Mouse (Mus musculus) c-Kit-positive CD71-positive TER-119-negative erythroid progenitor cells, embryonic 14.5 days (primary cell): ENCODE results near the gene Dcaf8.
"Not testable (repeated sequence)": the region's sequence is repeated elsewhere in the genome, so short reads cannot be mapped to it uniquely, and the experiment has no call there.

Experiments
- DNase-seq: peaks from one replicate; pipeline ENCODE4 v3.0.0-alpha.2; 2013; ENCODE audit warnings: low read depth

The Dcaf8 gene

DNA sequence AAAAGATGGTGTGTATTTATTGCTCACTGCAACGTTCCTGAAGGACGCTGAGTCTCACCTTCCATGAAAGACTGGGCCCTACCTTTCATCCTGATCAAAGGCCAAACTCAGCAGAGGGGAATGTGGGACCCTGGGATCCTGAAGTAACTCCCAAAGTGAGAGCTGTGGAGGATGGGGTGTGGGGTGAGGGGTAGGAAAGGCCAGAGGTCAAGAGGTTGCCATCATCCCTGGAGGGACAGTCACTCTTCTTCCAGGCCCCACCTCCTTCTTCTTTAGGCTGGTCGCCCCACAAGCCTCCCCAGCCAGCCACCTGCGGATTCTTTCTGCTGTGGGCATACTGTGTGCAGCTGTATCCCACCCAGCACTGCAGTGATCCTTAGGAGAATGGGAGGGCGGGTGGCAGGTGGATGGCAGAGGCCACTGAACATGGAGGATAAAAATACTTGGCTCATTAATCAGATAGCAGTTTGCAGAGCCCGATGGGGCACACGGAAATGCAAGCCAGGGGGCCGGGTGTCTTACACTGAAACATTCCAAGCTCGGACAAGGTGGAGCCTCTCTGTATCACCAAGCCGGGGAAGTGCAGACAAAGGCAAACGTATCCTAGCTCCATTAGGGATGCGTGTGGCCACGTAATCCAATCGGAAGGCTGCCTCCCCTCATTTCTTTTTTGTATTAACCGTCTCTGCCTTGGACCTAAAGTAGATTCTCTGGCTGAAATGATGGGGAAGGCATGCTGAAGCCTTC, 70.5 kb downstream of the Dcaf8 start:
- DNase-seq = no peak

DNA sequence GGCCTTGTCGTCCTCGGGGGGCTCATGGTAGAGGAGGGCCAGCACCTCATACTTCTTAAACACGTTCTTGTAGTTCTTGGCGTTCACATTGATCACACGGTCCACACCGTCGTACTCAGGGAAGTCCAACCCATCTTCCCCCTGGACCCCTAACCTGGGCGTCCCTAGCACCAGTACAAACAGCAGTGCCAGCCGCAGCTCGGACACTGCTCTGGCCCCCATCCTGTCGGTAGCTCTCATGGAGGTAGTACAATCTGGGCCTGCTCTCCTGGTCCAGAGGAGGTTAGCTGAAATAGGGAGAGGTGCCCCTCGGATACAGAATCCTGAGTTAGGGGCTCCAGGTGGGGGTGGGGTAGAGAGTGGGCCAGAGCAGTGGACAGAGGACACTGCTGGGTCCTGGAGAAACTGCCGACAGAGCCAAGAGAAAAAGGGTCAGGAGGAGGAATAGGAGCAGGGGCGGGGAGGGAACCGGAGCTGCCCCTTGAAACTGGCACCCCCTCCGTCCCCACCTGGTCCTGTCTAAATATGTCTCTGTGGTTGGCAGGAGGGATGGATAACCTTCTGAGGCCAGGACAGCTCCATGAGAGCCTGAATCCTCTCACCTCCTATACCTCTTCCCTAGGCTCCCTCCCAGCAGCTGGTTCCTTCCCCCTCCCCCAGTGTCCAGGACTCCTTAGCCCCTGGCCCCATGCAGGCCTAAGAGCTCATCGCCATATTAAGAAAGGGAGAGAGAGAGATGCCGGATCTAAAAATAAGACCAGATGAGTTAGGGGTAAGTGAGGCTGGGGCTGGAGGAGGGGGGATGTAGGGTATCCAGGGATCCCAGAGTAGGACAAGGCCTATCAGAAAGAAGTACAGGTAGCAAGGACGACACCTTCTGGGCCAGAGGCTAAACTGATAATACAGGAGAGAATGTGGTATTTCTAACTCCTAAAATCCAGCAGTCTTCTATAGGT, 71.8 kb downstream of the Dcaf8 start, which contains the start of gene Casq1:
Gene Casq1, minus strand, starts transcription at position 418 of the 956 bp plus-strand sequence.
- DNase-seq = no peak

- no peak for DNase-seq
These were observed 72.5 kb downstream of the Dcaf8 start for GRCm38 (mm10) chr1:172220414-172220813.

DNA sequence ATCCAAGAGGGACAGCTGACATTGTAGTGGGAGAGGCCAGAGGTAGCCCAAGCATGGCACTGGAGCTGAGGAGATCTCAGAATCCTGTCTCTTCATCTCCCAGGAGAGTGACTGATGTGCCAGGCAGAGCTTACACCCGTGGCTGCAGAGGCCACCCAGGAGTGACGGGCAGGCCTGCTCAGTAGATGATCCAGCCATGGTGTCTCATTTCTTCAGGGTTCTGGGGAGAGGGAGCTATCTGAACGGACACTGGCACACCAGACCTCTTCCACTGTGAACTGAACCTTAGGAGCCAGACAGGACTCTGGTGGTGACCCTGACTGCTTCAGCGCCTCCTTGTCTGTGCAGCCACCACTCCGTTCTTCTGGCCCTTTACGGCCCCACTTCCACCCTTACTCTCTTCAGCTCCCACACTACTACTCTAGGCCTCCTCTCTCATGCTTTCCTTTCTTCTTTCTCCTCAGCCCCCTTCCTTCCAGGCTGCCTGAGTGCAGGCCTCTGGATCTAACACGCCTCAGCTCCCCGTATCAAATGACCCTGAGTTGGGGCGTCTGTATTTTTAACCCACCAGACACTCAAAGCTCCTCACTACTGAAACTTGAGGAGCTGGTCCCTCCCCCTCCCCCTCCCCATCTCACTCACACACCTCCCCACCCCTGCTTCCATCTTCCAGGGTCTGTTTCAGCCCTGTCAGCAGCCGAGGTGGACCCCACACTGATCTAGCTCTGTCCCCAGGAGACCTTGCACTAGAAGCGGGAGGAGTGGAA, 73.6 kb downstream of the Dcaf8 start:
- DNase-seq = no peak

DNA sequence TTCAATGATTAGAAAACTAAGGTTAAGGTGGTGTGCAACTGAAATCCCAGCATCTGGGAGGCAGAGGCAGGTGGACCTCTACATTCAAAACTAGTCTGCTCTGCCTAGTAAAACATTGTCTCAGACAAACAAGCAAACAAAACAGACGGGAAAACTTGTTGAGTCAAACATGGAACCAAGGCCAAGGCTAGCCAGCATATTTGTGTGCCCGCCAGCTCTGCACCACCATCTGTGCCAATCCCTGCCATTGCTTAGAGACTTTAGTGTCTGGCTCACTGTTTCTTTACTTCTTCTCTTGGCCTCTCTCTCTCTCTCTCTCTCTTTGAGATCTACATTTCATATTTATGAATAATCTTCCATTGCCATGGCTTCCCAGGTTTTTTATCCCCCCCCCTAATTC, 80.3 kb downstream of the Dcaf8 start:
- no peak for DNase-seq

GRCm38 (mm10) chr1:172229215-172229614, 81.3 kb downstream of the Dcaf8 start:
- no peak for DNase-seq

DNA sequence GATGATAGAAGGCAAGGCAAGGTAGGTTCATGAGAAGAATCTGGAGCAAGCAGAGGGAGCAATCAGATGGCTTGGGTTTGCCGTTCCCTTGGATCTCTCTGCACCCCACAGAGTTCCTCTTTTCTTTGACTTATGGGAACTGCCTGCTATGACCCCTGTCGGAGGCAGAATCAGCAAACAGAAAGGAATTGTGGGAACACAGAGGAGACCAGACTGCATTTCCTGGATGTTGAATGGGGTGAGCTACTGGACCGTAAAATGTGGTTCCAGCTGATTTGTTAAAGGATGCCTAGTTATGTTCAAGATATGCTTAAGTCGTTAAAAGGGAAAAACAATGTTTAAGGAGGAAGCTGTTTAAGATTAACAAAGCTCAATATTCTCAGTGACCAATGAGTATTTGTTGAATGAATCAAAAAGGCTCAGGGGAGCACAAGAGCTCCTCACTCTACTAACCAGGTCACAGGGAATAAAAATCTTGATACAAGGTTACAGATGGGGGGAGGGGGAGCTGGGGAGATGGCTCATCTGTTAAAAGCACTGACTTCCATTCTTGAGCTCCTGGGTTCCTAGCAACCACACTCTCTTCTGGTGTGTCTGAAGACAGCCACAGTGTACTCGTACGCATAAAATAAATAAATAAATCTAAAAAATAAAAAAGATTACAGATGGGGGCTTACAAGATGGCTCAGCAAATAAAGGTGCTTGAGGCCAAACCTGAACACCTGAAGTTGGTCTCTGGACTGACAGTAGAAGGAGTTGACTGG, 93.2 kb downstream of the Dcaf8 start:
- DNase-seq = no peak

DNA sequence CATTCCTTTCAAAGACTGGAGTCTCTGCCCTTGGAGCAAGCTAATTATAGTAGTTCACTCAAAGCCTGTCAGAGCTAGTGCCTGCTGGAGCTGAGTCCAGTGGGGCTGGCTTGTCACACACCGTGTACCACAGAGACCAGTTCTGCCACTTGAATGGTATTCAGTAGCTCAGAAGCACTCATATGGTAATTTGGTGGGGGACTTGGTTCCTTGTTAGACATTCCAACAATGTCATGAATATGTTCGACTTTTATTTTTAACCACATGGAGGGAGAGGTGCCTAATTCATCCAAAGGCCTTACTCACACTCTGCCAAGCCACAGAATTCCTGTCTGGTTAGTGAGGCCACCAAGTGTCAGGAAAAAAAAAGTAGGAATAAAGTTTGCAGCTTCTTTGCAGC, 94.5 kb downstream of the Dcaf8 start:
- no peak for DNase-seq

- DNase-seq = no peak
These were observed 95.8 kb downstream of the Dcaf8 start for GRCm38 (mm10) chr1:172243547-172244205.

DNA sequence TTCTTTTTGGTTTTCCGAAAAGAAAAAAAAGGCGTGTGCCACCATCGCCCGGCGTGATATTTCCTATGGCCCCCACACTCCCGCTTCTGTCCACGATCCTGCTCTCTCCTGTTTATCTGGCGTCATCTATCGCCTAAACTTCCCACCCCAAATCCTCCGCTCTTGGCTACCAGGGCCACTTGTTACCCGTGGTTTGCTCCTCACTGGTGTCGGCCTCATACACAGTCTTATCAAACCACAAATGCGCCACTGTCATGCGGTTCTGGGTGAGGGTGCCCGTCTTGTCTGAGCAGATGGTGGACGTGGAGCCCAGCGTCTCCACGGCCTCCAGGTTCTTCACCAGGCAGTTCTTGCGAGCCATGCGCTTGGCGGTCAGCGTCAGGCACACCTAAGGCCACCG, 96.8 kb downstream of the Dcaf8 start:
- DNase-seq = not testable (repeated sequence)
